Mouse (Mus musculus): ENCODE data around the gene Lrfn3.

DNA sequence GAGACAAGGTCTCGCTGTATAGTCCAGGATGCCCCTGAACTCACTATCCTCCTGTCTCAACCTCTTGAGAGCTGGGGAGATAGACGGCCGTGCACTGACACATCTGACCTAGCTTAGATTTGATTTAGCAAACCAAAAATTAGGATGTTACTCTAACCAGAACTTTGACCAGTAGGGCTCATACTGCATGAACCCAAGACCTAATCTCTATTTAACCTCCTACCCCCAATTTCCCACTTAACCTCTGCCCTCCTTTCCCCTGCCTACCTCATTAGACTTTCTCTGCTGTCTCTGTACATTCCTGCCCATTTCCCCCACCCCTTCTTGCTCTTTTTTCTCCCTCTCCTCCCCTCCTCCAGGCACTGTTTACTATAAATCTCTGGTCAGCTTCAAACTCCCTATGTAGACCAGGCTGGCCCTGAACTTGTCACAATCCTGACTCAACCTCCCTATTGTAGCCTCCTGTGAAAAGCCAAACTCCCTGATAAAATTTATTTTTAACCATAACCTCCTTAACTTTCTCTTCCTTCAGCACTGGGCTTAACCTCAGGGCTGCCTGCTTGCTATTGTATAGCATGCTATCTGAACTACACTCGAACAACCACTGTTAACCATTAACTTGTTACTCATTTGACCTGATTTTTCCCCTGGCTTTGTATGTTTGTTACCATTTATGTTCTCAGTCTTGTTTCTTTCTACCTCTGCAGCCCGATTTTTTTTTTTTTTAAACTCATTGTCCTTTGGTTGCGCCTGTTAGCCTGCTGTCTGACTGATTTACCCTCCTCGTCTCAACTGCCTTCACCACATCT, 4.0 kb downstream of the Lrfn3 start:
- TF ChIP-seq CTCF (IDR thresholded peaks at IDR 0.05; ENCODE audit: extremely low read depth, insufficient read depth, low read length): no peak
- TF ChIP-seq POLR2A (IDR thresholded peaks at IDR 0.05; ENCODE audit: extremely low read depth, insufficient read depth, low read length): no peak
